Comparison of ENCODE assay signal across 14 mouse cellular contexts in the genomic region with DNA sequence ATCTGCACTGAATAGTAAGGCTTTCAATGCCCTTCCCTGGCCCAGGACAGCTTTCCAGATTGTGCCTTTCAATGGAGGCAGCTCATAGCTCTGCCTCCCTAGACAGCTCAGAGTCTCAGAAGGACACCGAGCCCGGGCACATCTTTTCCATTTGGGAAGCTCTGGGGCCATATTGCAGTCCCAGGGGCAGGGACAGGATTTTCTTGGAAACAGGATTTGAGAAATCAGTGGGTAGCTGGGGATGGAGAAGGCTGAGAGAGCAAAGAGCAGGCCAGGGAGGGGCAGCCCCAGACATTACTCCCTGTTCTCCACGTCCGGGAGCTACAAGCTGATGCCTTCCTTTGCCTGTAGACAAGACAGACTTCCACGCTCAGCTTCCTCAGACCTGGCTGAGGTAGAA. TPM values are rescaled to one million over a fixed set of nuclear protein-coding genes. Genes with fewer than 3 reads are reported as not detected.
DNase-seq lines count a peak whose midpoint lies in the region; ATAC-seq lines count a peak whose summit lies in the region.
"Had no signal": no experiment of that assay in that cellular context is flagged by ENCODE, and none has a peak within 500 bp of the region (broad histone marks: within the 10 kb centered on the region; RNA-seq: fewer than 3 reads in every experiment).

No protein-coding gene starts in this region.

- no peaks in the 10 kb centered on the region for H3K27me3 ChIP-seq in forebrain, embryonic 10.5 days (ENCODE audit: poor library complexity, severe bottlenecking)
- no peaks in the 10 kb centered on the region for H3K27me3 ChIP-seq in forebrain, embryonic 12.5 days
- no peaks in the 10 kb centered on the region for H3K27me3 ChIP-seq in heart, embryonic 15.5 days
- H3K27me3 ChIP-seq in neural tube, embryonic 11.5 days (ENCODE audit: control insufficient read depth, insufficient read depth, low read length) = no peaks in the 10 kb centered on the region
- H3K27me3 ChIP-seq: CH12.LX; limb, embryonic 15.5 days had no signal

- 74% methylated on average over 5 of the region's 5 CpGs for WGBS in forebrain, embryonic 10.5 days
- WGBS in forebrain, embryonic 12.5 days = 74% methylated on average over 5 of the region's 5 CpGs
- WGBS in heart, embryonic 15.5 days = 72% methylated on average over 5 of the region's 5 CpGs
- 69% methylated on average over 5 of the region's 5 CpGs for WGBS in neural tube, embryonic 11.5 days

- no peaks in the 10 kb centered on the region for H3K9me3 ChIP-seq in forebrain, embryonic 10.5 days
- H3K9me3 ChIP-seq in forebrain, embryonic 12.5 days = no peaks in the 10 kb centered on the region
- H3K9me3 ChIP-seq in heart, embryonic 15.5 days (replicated peaks) = no peaks in the 10 kb centered on the region
- H3K9me3 ChIP-seq in neural tube, embryonic 11.5 days (ENCODE audit: control insufficient read depth, low read length) = no peaks in the 10 kb centered on the region
- H3K9me3 ChIP-seq: limb, embryonic 15.5 days had no signal

- no peak overlapping the region for H3K4me2 ChIP-seq in forebrain, embryonic 12.5 days
- no peak overlapping the region for H3K4me2 ChIP-seq in heart, embryonic 15.5 days
- no peak overlapping the region for H3K4me2 ChIP-seq in neural tube, embryonic 11.5 days (ENCODE audit: low read depth)
- H3K4me2 ChIP-seq: limb, embryonic 15.5 days; midbrain, embryonic 11.5 days had no signal

- no peaks in the 10 kb centered on the region for H3K36me3 ChIP-seq in forebrain, embryonic 10.5 days (replicated peaks)
- H3K36me3 ChIP-seq in forebrain, embryonic 12.5 days (replicated peaks) = no peaks in the 10 kb centered on the region
- H3K36me3 ChIP-seq in heart, embryonic 15.5 days = no peaks in the 10 kb centered on the region
- no peaks in the 10 kb centered on the region for H3K36me3 ChIP-seq in neural tube, embryonic 11.5 days (ENCODE audit: control insufficient read depth, insufficient read depth, low read length)
- H3K36me3 ChIP-seq: limb, embryonic 15.5 days had no signal

- no peak for DNase-seq in forebrain, embryonic 10.5 days (ENCODE audit: extremely low spot score, low spot score)
- DNase-seq in heart, postnatal 4 days = no peak
- DNase-seq in neural tube, embryonic 11.5 days (ENCODE audit: low spot score) = no peak
- no peak for DNase-seq in neural tube, embryonic 10.5 days (ENCODE audit: extremely low spot score, low spot score)
- DNase-seq in testis, postnatal 10 days (ENCODE audit: low spot score) = peak; percentile 34
- no peak for DNase-seq in adrenal gland, adult 2 months
- DNase-seq: right cerebral cortex, postnatal 25 days; thymus, postnatal 14 days had no signal

- H3K4me1 ChIP-seq in forebrain, embryonic 10.5 days = peaks cover 44% of the 10 kb centered on the region
- peaks cover 33% of the 10 kb centered on the region for H3K4me1 ChIP-seq in forebrain, embryonic 12.5 days
- peaks cover 45% of the 10 kb centered on the region for H3K4me1 ChIP-seq in heart, embryonic 15.5 days (replicated peaks)
- peaks cover 14% of the 10 kb centered on the region for H3K4me1 ChIP-seq in neural tube, embryonic 11.5 days (ENCODE audit: control insufficient read depth, insufficient read depth, low read length)

- H3K27ac ChIP-seq in forebrain, embryonic 10.5 days = peak overlapping the region; percentile 59
- no peak overlapping the region for H3K27ac ChIP-seq in forebrain, embryonic 12.5 days
- H3K27ac ChIP-seq in heart, embryonic 15.5 days = peak overlapping the region; percentile 59
- H3K27ac ChIP-seq in neural tube, embryonic 11.5 days (ENCODE audit: low read depth, low read length) = 0 out of 2 replicates have a peak overlapping the region, but pooled peaks have one; percentile 34
- H3K27ac ChIP-seq: limb, embryonic 15.5 days had no signal

- no peak overlapping the region for H3K4me3 ChIP-seq in forebrain, embryonic 10.5 days
- H3K4me3 ChIP-seq in forebrain, embryonic 12.5 days (replicated peaks) = no peak overlapping the region
- H3K4me3 ChIP-seq in heart, embryonic 15.5 days = no peak overlapping the region
- no peak overlapping the region for H3K4me3 ChIP-seq in neural tube, embryonic 11.5 days (ENCODE audit: low read depth, low read length)
- H3K4me3 ChIP-seq: limb, embryonic 15.5 days; myocyte had no signal

- no peak for ATAC-seq in forebrain, embryonic 12.5 days (ENCODE audit: low FRiP score)
- ATAC-seq in heart, embryonic 15.5 days (replicated peaks; ENCODE audit: insufficient number of reproducible peaks, insufficient read depth, low FRiP score, low read depth) = no peak
- no peak for ATAC-seq in neural tube, embryonic 11.5 days (ENCODE audit: insufficient read depth, low FRiP score, low TSS enrichment)

- no peak overlapping the region for H3K9ac ChIP-seq in forebrain, embryonic 12.5 days
- no peak overlapping the region for H3K9ac ChIP-seq in heart, embryonic 15.5 days
- no peak overlapping the region for H3K9ac ChIP-seq in neural tube, embryonic 11.5 days (ENCODE audit: low read length)
- H3K9ac ChIP-seq: limb, embryonic 15.5 days had no signal

RNA-seq across cellular contexts. Expression of a gene that starts 9.0 kb away (rescaled TPM):
- 4.6 and 5.5 TPM in 2 replicates for polyA plus RNA-seq in forebrain, embryonic 10.5 days (2016; fragmentation: Nextera tagmentation; extraction: Ambion mirVana)
- 5.1 and 5.8 TPM in 2 replicates for polyA plus RNA-seq in forebrain, embryonic 12.5 days (2016; fragmentation: Nextera tagmentation; extraction: Ambion mirVana)
- 9.2 TPM in 2 replicates for polyA plus RNA-seq in heart, embryonic 15.5 days (2015; fragmentation: Nextera tagmentation; extraction: Ambion mirVana)
- total RNA-seq in heart, postnatal 4 days (2021) = 10 to 100 TPM; 75.1 to 77.4 TPM
- polyA plus RNA-seq in neural tube, embryonic 11.5 days (2014; fragmentation: Nextera tagmentation; extraction: Ambion mirVana) = 15.3 and 16.1 TPM in 2 replicates
- total RNA-seq in adrenal gland, adult 2 months (2021) = 10 to 100 TPM; 70.9 to 76.7 TPM
- 121 and 142 TPM in 2 replicates for polyA plus RNA-seq in adrenal gland, adult 2 months (2012; rRNA removed)
